Mouse (Mus musculus) limb, embryonic 12.5 days (tissue): ENCODE results near the gene Wdr78. TPM values are rescaled to one million over a fixed set of nuclear protein-coding genes. Genes with fewer than 3 reads are reported as not detected.
A peak's percentile ranks its signal among the peaks of the same experiment; 100 is the strongest.

Experiments
- ATAC-seq: fragments of 200-750 bp; cut with Nextera tagmentation; 2 replicates; pipeline ENCODE4 v1.8.0; 2017; ENCODE audit warnings: low read depth, moderate TSS enrichment; ENCODE audit not compliant: insufficient number of reproducible peaks, insufficient read depth, low FRiP score, low TSS enrichment
- H3K27ac ChIP-seq: fragments of 300-500 bp; sonication (generic); 2 replicates; pipeline ENCODE4 v1.5.1; 2016; ENCODE audit warnings: mild to moderate bottlenecking, moderate library complexity
- H3K27me3 ChIP-seq: fragments of 300-500 bp; sonication (generic); 2 replicates; pipeline ENCODE4 v1.6.1; 2016; ENCODE audit warnings: mild to moderate bottlenecking, moderate library complexity
- H3K36me3 ChIP-seq: fragments of 300-500 bp; sonication (generic); 2 replicates; pipeline ENCODE4 v1.6.1; 2016; ENCODE audit warnings: mild to moderate bottlenecking, moderate library complexity
- H3K4me1 ChIP-seq: fragments of 300-500 bp; sonication (generic); replicated peaks from 2 replicates; pipeline ENCODE4 v1.6.1; 2016
- H3K4me2 ChIP-seq: fragments of 300-500 bp; sonication (generic); 2 replicates; pipeline ENCODE4 v1.6.1; 2016; ENCODE audit warnings: mild to moderate bottlenecking, moderate library complexity
- H3K4me3 ChIP-seq: fragments of 300-500 bp; sonication (generic); replicated peaks from 2 replicates; pipeline ENCODE4 v1.5.1; 2016; ENCODE audit warnings: mild to moderate bottlenecking
- H3K9ac ChIP-seq: fragments of 300-500 bp; sonication (generic); replicated peaks from 2 replicates; pipeline ENCODE4 v1.6.1; 2016; ENCODE audit warnings: mild to moderate bottlenecking, moderate library complexity
- H3K9me3 ChIP-seq: fragments of 300-500 bp; sonication (generic); 2 replicates; pipeline ENCODE4 v1.6.1; 2016; ENCODE audit warnings: mild to moderate bottlenecking, moderate library complexity
- WGBS: fragments of 180-500 bp; shearing (Covaris S2); methylation state at CpG from one replicate; pipeline ENCODE4 v1.1.7; 2016; 5-methylcytosine and 5-hydroxymethylcytosine counted together
- polyA plus RNA-seq: library from polyadenylated mRNA; unstranded; fragments of >200 nt; fragmentation: Nextera tagmentation; extraction: Ambion mirVana; gene quantifications from 2 replicates; pipeline ENCODE4 v1.2.1, GENCODE M21; 2016

Wdr78 gene
- polyA plus RNA-seq, 1 experiment from 2014 or later, result 3.7 TPM

DNA sequence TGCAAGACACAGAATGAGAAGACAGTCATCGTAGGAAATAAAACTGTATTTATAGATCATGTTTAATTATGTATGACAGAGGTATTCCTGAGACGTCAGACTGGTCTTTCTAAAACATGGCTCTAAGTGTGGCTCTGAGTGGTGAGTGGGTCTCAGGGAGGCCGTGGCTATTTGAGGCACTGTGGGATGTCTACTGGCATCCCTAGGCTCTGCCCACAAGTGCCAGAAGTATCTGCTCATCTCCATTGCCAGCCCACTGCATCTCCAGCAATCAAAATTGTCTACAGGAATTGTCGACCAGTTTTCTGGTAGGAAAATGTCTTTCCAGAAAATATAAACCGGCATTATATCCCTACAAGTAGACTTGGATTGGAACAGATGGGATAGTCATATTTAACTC lies 57.4 kb downstream of the Wdr78 start:
- 89% methylated on average over 5 of the region's 5 CpGs for WGBS
- Histone ChIP-seq H3K36me3 (no peaks in the 10 kb centered on the region), H3K27ac (no peak overlapping the region), H3K4me2 (no peak overlapping the region), H3K9me3 (no peaks in the 10 kb centered on the region), H3K9ac (no peak overlapping the region), H3K27me3 (no peaks in the 10 kb centered on the region), H3K4me1 (no peaks in the 10 kb centered on the region), H3K4me3 (no peak overlapping the region)
- ATAC-seq, result no peak

DNA sequence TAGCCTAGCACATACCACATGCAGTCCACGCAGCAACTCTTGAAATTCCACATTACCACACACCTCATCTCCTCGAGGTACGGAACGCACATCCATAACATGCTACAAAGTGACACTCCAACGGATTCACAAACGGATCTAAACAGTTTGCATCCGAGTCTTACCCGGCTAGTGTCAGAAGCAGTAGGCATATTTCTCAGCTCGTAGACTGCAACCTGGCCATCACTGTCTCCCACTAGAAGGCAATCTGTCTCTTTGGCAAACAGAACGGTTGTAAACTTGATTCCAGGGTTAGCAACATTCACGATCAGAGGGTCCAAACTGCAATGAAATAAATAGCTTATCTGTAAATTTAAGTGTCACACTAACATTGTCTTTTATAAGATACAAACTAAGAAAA lies 66.3 kb downstream of the Wdr78 start:
- H3K4me1 ChIP-seq, result no peaks in the 10 kb centered on the region
- no peak for ATAC-seq
- 82% methylated on average over 11 of the region's 11 CpGs for WGBS

DNA sequence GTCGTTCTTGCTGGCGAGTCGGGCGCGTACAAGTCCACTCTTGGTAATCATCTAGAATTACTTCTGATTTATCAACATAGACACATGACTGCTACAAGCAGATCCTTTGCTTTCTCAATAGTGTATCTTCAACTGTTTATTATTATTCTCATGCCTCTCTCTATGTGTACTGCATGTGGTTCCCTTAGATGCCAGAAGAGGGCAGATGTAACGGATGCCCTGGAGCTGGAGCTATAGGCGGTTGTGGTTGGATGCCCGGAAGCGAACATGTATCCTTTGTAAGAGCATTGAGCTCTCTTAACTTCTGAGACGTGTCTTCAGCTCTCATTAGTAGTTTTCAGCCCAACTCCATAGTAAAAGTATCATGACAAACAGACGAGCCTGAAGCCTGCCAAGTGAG lies 71.4 kb downstream of the Wdr78 start:
- Histone ChIP-seq H3K9ac (no peak overlapping the region), H3K4me2 (no peak overlapping the region), H3K4me1 (peaks cover 10% of the 10 kb centered on the region), H3K27me3 (no peaks in the 10 kb centered on the region), H3K27ac (no peak overlapping the region), H3K9me3 (no peaks in the 10 kb centered on the region), H3K4me3 (no peak overlapping the region), H3K36me3 (no peaks in the 10 kb centered on the region)
- 91% methylated on average over 11 of the region's 11 CpGs for WGBS
- ATAC-seq, result no peak

More for the DNA sequence above, 66.3 kb downstream of the Wdr78 start:
- H3K9me3 ChIP-seq, result no peaks in the 10 kb centered on the region; the same call in 1 of the 2 replicates
- no peak overlapping the region for H3K27ac ChIP-seq
- no peaks in the 10 kb centered on the region for H3K36me3 ChIP-seq
- no peak overlapping the region for H3K9ac ChIP-seq
- no peaks in the 10 kb centered on the region for H3K27me3 ChIP-seq
- H3K4me3 ChIP-seq, result no peak overlapping the region
- H3K4me2 ChIP-seq, result no peak overlapping the region

DNA sequence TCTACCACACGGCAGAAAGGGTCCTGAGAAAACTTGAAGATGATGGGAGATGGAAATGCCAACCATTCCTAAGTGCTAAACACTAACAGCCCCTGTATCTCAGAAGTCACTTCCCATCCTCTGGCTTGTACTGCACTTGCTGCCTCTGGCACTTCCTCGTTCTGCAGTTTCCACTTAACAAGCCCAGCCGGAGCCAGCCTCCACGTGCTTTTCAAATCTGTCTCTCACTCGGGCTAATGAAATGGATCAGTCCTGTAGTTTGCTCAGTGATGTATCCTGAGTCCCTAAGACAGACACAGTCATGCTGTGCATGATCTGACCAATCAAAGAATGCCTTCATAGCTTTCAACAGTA lies 74.5 kb downstream of the Wdr78 start:
- Histone ChIP-seq H3K4me3 (no peak overlapping the region), H3K4me1 (peaks cover 22% of the 10 kb centered on the region), H3K27ac (no peak overlapping the region), H3K27me3 (no peaks in the 10 kb centered on the region), H3K4me2 (0 out of 2 replicates have a peak overlapping the region, but pooled peaks have one; percentile 17), H3K36me3 (no peaks in the 10 kb centered on the region), H3K9me3 (no peaks in the 10 kb centered on the region), H3K9ac (no peak overlapping the region)
- no peak for ATAC-seq
- 23% methylated on average over 5 of the region's 5 CpGs for WGBS

DNA sequence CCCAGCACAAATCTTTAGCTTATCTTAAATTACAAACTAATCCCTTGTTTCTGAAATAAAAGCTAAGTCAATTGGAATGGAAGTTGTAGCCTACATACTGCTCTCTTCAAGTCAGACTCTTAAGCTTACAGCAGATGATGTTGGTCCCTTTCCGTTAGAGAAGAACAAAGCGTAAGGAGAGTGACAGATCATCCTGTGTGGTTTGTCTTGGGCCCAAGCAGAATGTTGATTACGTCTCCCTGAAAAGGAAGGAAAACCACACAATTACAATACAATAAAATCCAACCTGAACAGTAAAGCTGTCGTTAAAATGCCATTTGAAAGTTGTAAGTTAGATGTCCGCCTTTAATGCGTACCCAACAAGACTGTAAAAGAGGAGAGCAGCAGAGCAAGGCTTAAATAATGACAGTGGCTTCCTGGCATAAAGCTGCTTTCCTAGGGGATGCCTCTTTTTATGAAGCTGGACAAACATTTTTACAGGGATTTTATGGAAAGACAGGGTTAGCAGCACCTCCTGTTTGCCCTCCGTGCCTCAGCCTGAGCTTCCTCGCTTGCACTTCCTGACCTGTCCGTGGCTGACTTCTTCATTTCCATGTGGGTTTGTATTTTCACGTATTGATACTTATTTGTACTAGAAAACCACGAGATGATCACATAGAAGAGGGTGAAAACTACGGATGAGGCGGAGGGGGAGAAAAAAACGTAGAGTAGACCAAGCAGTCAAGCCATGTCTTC lies 75.1 kb downstream of the Wdr78 start:
- no peak overlapping the region for H3K4me3 ChIP-seq
- H3K27me3 ChIP-seq, result no peaks in the 10 kb centered on the region
- no peak overlapping the region for H3K27ac ChIP-seq
- H3K9ac ChIP-seq, result no peak overlapping the region
- no peak for ATAC-seq
- H3K36me3 ChIP-seq, result no peaks in the 10 kb centered on the region
- WGBS, result 49% methylated on average over 14 of the region's 14 CpGs
- no peaks in the 10 kb centered on the region for H3K9me3 ChIP-seq
- peaks cover 22% of the 10 kb centered on the region for H3K4me1 ChIP-seq
- peak overlapping the region; percentile 17; the same call in 1 of the 2 replicates for H3K4me2 ChIP-seq

DNA sequence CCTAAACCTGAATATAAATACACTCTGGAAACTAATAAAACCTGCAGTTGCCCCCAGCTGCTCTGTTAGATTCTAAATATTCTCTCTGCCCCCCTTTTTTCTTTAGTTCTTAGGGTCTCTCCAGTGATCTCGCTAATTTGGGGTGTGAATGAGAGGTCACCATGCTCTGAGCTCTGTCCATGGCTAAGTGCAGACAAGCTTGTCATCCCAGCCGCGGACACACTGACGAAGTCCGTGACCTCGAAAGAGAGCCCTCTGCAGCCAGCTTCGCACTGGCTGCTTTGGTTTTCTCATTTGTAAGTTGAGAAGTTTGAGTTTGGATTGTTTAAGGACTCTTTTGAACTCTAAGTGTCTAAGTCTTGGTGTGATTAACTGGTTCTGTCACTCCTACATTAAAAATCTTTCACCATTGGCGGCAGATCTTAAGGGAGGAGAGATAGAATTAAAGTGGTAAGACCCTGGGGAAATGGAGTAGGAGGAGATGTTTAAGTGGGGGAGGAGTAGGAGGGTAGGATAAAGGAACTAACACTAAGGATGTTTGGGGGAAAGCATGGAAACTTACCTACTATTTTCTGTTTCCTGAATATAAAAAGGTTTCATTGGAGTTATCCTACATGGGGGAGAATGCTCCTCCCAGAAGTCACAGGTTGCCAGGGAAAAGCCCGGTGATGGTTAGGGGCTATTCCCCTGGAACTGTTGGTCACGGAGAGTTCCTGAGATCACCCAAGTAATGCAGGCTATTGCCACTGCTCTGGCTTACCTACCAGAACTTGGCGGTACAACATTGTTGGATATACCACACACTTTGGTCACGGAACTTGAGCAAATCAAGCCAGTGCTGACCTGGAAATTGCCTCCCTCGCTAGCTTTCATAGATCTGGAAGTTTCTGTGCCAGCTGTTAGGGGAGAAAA lies 85.9 kb downstream of the Wdr78 start:
- ATAC-seq, result no peak
- 58% methylated on average over 13 of the region's 13 CpGs for WGBS
- Histone ChIP-seq H3K4me1 (peaks cover 9% of the 10 kb centered on the region), H3K36me3 (no peaks in the 10 kb centered on the region), H3K9ac (no peak overlapping the region), H3K9me3 (no peaks in the 10 kb centered on the region), H3K4me3 (no peak overlapping the region), H3K4me2 (no peak overlapping the region; the same call in 1 of the 2 replicates), H3K27me3 (no peaks in the 10 kb centered on the region), H3K27ac (no peak overlapping the region)

DNA sequence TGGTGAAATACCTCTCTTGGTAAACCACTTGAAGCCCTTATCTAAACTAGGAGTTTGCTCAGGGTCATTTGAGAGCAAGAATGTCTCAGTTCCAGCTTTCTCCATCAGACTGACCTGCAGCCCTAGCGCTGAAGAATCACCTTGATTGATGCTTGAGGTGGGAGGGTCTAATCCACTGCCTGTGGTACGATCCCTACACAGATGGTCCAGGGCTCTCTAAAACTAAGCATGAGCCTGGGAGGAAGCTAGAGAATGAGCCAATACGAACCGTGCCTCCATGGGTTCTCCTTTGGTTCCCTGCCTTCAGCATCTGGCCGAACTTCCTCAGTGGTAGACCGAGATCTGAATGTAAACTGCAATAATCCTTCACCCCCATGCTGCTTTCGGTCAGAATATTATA lies 86.6 kb downstream of the Wdr78 start:
- H3K36me3 ChIP-seq, result no peaks in the 10 kb centered on the region
- H3K9me3 ChIP-seq, result no peaks in the 10 kb centered on the region
- no peaks in the 10 kb centered on the region for H3K27me3 ChIP-seq
- WGBS, result 72% methylated on average over 7 of the region's 7 CpGs
- no peak overlapping the region for H3K4me3 ChIP-seq
- H3K9ac ChIP-seq, result no peak overlapping the region
- H3K4me1 ChIP-seq, result peaks cover 9% of the 10 kb centered on the region
- no peak overlapping the region for H3K4me2 ChIP-seq
- ATAC-seq, result no peak
- no peak overlapping the region for H3K27ac ChIP-seq

DNA sequence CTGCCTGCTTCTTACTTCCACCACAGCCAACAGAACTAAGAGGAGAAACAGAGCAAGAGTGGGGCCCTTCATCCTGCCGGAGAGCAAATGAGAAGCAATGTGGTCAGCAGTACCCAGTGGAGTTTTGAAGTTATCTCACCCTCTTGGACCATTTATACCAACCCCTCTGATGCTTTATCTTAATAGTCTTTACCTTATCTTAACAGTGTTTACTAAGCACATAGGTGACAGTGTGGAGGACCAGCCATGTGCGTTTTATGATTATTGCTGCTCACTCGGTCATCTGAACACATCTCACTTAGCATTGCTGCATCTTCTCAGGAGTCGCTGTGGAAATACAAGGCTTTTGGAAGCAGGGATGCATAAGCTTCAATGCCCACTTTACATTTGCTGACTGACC lies 87.7 kb downstream of the Wdr78 start, which contains the start of gene Insl5:
Gene Insl5, minus strand, starts transcription at position 222 of the 400 bp plus-strand sequence.
- no peak for ATAC-seq
- no peak within 1 kb of the TSS for H3K4me3 ChIP-seq
- H3K27ac ChIP-seq, result no peak within 1 kb of the TSS
- H3K36me3 ChIP-seq, result no peaks in the 10 kb centered on the region
- no peak within 1 kb of the TSS for H3K4me2 ChIP-seq
- WGBS, result 75% methylated on average over 4 of the region's 4 CpGs
- H3K27me3 ChIP-seq, result no peaks in the 10 kb centered on the region
- no peaks in the 10 kb centered on the region for H3K9me3 ChIP-seq
- H3K4me1 ChIP-seq, result peaks cover 9% of the 10 kb centered on the region
- no peak within 1 kb of the TSS for H3K9ac ChIP-seq

DNA sequence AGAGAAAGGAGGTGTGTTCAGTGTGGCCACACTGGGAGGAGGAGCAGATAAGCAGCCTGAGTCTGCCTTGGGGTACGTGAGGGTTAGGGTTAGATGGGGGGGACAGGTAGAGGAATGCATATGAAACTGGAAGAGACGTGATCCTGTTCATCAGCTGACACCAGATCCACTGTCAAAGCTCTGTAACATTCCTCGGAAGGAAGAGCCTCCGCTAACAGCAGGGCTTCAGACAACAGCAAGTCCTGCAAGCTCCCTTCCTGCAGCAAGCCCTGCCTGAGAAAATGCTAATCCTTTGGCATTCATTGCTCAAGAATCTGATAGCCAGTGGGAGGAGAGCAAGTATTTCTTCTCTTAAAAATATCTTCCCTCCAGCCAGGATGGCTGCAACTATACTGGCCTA lies 100.9 kb downstream of the Wdr78 start:
- Histone ChIP-seq H3K27me3 (no peaks in the 10 kb centered on the region), H3K4me3 (no peak overlapping the region), H3K4me2 (no peak overlapping the region), H3K9me3 (no peaks in the 10 kb centered on the region), H3K4me1 (peaks cover 29% of the 10 kb centered on the region), H3K9ac (no peak overlapping the region), H3K27ac (0 out of 2 replicates have a peak overlapping the region, but pooled peaks have one; percentile 17), H3K36me3 (no peaks in the 10 kb centered on the region)
- WGBS, result 10% methylated on average over 4 of the region's 4 CpGs
- ATAC-seq, result no peak

DNA sequence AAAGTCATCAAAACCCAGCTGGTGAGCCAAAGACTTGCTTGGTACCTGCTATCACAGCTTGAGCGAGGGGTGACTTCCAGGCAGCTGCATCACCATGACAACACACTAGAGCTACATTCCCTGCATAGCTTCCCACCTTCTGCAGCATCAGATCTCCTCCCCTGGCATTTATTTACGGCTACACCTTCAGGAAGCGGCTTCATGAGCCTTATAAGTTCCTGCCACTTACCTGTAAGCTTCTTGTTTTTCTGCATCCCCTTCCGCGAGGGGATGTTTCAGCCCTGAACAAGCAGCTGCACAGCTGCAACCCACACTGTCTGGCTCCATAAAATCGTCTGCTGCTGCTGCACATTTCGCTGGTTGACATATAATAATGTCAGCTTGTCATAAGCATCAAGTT lies 102.5 kb downstream of the Wdr78 start:
- H3K36me3 ChIP-seq, result no peaks in the 10 kb centered on the region
- H3K9me3 ChIP-seq, result no peaks in the 10 kb centered on the region
- no peak overlapping the region for H3K9ac ChIP-seq
- H3K4me3 ChIP-seq, result no peak overlapping the region
- peaks cover 35% of the 10 kb centered on the region for H3K4me1 ChIP-seq
- WGBS, result 16% methylated on average over 7 of the region's 7 CpGs
- no peaks in the 10 kb centered on the region for H3K27me3 ChIP-seq
- no peak overlapping the region for H3K27ac ChIP-seq
- 0 out of 2 replicates have a peak overlapping the region, but pooled peaks have one; percentile 23 for H3K4me2 ChIP-seq
- ATAC-seq, result no peak

DNA sequence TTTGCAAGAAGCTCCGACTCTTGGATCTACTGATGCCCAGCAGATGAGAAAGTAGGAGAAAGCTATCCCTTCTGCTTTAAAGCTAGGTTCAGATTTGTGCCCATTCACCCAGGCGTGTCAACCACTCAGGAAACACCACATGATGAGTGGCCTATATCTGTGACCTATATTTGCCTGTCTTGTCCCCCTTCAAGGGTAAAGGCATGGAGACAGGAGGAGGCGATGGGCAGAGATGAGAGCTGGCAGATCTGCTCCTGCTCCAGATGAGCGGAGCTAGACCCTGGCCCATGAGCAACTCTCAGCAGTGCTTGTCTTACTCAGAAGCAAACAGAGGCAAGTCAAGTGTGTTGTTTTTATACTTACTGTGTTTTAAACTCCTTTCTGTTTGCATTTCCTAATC lies 103.6 kb downstream of the Wdr78 start:
- no peak overlapping the region for H3K4me3 ChIP-seq
- H3K36me3 ChIP-seq, result no peaks in the 10 kb centered on the region
- no peak for ATAC-seq
- H3K4me2 ChIP-seq, result no peak overlapping the region
- H3K9ac ChIP-seq, result no peak overlapping the region
- H3K9me3 ChIP-seq, result no peaks in the 10 kb centered on the region
- H3K27me3 ChIP-seq, result no peaks in the 10 kb centered on the region
- H3K27ac ChIP-seq, result no peak overlapping the region
- H3K4me1 ChIP-seq, result peaks cover 41% of the 10 kb centered on the region
- WGBS, result 93% methylated on average over 4 of the region's 4 CpGs
